Mouse (Mus musculus) adrenal gland, adult 2 months (tissue): ENCODE data around the gene Col1a1. TPM values are rescaled to one million over a fixed set of nuclear protein-coding genes. Genes with fewer than 3 reads are reported as not detected.
"Not testable (repeated sequence)": the region's sequence is repeated elsewhere in the genome, so short reads cannot be mapped to it uniquely, and the experiment has no call there.

Experiments
- DNase-seq: peaks from one replicate; pipeline ENCODE4 v3.0.0; 2021
- polyA plus RNA-seq: library from polyadenylated mRNA; depleted of rRNA; stranded (reverse); fragments of >200 nt; gene quantifications from 2 replicates; pipeline ENCODE4 v1.2.3, GENCODE M21; 2012
- total RNA-seq, 2 experiments: library from RNA; stranded (reverse); gene quantifications; 2 replicates each; pipeline ENCODE4 v1.2.3; 2021

Gene Col1a1
- total and polyA plus RNA-seq, 3 experiments: 34.5 to 82.8 (median 40.1) TPM

DNA sequence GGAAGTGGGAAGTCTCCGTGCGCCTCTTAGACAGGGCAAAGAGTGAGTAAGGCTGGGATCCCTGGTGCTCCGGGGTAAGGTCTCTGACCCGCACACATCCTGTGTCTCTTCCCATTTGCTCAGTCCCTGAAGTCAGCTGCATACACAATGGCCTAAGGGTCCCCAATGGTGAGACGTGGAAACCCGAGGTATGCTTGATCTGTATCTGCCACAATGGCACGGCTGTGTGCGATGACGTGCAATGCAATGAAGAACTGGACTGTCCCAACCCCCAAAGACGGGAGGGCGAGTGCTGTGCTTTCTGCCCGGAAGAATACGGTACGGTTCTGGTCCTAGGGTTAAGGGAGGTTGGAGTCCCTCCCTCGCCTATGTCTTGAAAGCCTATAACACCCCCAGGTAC, 1.8 kb downstream of the Col1a1 start:
- DNase-seq: no peak

DNA sequence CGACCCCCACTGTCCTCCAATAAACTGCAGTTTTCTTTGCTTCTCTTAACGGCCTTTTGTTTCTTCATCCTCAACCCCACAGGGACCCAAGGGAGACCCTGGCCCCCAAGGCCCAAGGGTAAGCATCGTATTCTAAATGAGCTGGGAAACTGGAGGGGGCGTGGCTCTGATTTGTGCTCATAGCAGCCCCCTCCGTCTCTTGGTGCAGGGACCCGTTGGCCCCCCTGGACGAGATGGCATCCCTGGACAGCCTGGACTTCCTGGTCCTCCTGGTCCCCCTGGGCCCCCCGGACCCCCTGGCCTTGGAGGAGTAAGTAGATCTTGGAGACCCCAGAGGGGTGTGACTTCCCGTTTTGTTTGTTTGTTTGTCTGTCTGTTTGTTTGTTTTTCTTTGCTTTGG, 2.3 kb downstream of the Col1a1 start:
- DNase-seq: no peak

DNA sequence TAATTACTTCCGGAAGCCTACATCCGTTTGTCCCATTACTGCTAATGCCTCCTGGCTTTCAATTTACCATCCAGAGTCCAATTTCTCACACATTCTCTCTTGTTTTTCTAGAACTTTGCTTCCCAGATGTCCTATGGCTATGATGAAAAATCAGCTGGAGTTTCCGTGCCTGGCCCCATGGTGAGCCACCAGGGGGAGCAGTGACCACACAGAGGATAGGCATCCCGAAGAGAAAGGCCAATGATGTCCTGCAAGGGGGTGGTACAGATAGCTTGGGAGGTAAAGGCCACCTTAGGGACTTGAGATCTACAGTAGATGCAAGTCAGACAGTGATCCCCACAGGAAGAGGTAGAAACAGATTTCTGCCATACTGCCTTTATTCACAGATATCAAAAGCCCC, 3.3 kb downstream of the Col1a1 start:
- DNase-seq: peak; percentile 71

DNA sequence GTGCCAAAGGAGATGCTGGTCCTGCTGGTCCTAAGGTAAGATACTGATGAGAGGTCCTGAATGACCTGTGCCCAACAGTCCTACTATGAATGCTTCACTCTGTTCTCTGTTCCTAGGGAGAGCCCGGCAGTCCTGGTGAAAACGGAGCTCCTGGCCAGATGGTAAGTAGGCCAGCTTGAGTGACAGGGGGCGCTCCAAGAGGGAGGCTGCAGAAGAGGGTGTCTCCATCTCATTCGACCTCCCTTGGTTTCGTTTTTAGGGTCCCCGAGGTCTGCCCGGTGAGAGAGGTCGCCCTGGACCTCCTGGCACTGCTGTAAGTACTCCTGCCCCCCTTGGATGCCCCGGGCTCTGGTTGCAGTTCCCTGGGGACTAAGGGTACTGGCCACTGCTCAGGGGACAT, 5.1 kb downstream of the Col1a1 start:
- no peak for DNase-seq

DNA sequence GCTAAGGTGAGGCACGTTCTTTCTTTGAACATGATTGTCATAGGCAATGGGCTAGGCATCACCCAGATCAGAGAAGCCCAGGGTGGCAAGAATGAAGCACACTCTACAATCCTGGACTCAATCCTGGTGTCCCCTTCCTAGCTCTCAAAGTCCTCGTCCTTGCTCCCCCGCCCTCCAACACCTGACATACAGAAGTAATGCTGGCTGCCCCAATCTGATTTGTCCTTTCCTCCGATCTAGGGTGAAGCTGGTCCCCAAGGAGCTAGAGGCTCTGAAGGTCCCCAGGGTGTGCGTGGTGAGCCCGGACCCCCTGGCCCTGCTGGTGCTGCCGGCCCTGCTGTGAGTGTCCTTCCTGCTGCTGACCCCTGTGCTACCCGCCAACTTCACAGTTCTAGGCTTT, 5.8 kb downstream of the Col1a1 start:
- no peak for DNase-seq

DNA sequence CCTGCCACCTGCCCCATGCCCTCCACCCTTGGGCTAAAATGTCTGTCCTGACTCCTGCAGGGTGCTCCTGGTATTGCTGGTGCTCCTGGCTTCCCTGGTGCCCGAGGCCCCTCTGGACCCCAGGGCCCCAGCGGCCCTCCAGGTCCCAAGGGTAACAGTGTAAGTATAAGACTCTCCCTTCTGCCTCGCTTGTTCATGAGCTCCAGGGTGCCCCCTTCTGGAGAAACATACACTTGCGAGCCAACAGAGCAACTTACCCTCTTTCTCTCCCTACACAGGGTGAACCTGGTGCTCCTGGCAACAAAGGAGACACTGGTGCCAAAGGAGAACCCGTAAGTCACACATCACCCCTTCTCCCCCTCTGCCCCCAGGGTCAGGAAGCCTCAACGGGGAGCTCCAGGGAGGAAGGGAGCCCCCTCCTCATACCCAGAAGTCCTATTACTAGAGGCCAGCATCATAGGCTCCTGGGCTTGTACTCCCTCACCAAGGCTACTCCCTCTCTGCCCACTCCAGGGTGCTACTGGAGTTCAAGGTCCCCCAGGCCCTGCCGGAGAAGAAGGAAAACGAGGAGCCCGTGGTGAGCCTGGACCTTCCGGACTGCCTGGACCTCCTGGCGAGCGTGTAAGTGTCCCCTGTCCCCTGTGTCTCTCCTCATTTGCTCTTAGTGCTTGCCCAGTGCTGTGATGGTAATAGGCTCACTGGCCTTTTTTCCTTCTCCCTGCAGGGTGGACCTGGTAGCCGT, 6.4 kb downstream of the Col1a1 start:
- peak; percentile 31 for DNase-seq

DNA sequence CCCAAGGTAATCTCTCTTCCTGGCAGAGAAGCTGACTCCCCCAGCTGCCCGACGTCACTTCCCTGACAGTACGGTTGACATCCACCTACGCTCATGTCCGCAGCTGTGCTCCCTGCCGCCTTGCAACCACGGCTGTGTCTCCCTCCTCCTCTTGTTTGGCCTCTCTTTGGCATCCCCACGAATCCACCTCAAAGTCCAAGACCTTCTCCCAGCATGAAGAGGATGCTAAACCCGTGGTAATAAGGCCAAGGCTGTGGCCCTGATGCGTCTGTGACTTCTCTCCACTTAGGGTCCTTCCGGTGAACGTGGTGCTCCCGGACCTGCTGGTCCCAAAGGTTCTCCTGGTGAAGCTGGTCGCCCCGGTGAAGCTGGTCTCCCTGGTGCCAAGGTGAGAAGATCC, 7.0 kb downstream of the Col1a1 start:
- DNase-seq: no peak

DNA sequence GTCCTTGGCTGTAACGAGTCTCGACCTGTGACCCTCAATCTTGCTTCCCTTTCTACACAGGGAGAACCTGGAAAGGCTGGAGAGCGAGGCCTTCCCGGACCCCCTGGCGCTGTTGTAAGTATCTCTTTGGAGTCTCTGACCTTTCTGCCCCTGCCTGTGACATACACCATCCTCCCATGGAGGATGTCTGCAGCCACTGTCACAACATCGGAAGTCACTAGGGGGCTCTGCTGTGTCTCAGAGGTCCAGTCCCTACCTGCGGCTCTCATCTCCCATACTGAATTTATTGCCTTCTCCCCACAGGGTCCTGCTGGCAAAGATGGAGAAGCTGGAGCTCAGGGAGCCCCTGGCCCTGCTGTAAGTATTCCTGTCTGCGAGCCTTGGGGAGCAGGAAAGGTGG, 8.3 kb downstream of the Col1a1 start:
- no peak for DNase-seq

DNA sequence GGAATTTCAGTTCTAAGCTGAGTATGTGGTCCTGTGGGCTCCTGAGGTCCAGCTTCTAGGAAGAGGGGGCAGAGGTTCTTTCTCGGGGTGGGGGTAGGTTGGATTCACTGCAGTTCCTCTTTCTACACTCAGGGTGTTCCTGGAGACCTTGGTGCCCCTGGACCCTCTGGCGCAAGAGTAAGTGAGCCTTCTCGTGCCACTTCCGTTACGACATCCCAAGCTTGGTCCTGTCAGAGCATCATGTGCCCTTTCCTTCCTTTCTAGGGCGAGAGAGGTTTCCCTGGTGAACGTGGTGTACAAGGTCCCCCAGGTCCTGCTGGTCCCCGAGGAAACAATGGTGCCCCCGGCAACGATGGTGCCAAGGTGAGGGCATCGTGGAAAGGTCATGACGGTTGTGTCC, 9.2 kb downstream of the Col1a1 start:
- DNase-seq: no peak

DNA sequence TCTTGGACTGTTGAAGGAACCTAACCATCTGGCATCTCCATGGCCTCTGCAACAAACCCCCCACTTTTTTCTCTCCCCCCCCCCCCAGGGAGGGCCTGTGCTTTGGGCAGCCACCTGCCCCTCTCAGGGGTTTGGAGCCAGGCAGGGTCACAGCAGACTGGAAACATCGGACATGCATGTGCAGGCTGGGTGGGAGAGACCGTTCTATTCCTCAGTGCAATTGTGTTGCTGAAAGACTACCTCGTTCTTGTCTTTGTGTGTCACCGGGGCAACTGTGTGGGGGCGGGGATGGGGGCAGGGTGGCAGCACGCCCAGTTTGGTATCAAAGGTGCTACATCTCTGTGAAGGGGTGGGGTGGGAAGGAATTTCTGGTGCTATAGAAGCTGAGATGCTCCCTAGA, 16.1 kb downstream of the Col1a1 start:
- DNase-seq: no peak

DNA sequence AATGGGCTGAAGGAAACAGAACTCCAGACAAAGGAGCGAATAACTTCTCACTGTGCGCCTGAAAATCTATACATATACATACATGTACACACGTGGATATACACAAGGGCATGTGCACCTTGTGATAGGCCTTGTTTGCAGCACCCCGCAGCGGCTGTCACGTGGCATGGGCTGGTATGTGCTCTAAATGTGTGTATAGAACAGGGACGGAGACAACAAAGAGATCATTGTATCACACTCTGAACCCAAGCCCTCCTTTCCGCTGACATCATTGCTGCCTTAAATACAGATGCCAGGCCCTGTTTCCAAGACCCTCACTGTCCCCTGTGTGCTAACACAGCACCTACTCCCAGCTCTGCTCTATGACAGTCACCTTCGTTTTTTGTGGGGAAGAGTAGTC, 19.1 kb downstream of the Col1a1 start:
- no peak for DNase-seq

DNA sequence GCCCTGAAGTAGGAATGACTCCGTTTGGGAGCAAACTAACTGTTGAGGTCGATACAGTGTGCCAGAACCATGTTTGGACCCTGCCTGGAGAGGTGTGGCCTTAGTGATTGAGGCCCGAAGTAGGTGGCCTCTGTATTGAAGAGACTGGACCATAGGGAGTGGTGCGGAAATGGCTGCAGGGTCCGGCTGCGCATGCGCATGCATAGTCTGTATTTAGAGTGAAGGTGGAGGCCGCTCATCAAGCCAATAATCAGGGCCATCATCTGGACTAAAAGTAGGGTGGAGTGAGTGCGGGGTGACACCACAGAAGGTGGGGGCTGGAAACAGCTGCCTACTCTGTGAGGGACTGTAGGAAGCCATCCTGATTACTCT, 21.7 kb downstream of the Col1a1 start:
- DNase-seq: no peak

DNA sequence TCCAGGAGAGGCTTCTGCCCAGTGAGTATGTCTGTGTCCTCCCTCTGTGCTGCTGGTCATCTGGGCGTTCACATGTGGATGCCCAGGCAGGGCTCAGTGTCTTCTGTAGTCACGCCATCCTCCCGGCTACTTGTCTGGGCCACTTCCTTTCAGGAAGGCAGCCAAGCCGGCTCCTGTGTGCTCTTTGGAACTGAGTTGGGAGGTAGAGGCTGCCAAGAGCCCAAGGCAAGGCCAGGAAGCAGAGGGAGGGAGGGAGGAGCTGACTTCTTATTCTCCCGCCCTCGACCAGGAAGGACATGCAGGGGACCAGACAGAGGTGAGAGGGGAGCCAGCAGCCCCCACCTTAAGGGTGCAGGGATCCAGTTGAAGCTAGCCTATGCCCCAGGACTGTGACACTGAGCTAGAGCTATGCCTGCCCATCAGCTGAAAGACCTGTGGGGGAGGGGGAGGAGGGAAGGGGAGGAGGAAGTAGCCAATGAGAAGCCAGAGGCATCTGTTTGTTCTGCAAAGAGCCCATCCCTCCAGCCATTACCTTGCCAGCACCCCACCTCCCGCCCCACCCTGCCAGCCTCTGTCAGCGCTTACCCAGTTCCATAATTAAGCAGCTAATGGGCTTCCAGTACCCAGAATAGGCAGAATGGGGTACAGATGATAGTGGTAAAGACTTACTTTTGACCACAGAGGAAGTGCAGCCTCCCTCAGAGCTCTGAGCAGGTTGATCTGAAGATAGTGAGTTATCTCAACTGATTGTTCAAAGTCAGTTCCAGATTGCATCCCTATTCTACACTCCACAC, 22.2 kb downstream of the Col1a1 start:
- peak; percentile 83 for DNase-seq

DNA sequence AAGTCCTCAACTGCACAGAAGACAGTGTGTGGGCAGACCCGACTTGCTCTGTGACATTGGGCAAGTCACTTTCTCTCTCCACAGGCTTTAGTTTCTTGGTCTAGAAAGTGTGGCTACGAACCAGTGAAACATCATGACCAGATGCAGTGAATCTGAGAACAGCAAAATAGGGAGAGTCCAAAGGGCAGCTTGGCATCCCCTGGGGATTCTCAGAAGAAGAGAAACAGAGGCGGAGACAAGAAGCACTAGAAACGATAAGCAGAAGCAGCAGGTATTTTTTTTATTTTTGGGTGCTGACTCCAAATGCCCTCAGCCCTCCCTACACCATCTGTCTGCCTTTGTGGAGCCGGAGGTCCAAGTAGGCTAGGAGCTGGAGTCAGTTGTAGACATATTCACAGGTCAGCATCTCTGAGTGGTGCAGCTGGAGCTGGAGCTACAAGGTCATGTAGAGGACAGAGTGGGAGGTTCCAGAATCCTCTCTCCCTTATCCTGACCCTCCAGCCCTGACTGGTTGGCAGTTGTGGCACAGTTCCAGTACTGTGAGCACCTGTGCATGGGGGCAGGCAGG, 26.6 kb downstream of the Col1a1 start:
- DNase-seq: no peak

DNA sequence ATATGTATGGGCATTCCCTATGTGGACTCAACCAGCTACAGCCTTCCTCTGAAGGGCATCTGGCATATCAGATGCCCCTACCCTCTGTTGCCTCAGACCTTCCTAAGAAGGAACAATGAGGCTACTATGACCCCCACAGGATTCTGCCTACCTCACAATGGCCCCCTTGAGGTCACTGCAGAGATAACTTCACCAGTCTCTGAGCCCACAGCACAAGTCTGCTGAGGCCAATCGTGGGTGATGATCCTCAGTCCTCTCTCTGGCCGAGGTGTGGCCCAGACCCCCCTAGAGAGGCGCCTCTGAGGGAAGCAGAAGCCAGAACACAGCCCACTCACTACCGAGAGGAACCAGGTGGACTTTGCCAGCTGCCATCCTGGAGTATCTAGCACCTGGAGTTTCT, 31.4 kb downstream of the Col1a1 start, which contains the start of gene Hils1:
Gene Hils1 (plus strand): TSS at position 175 of the 400 bp plus-strand sequence.
- no peak for DNase-seq

DNA sequence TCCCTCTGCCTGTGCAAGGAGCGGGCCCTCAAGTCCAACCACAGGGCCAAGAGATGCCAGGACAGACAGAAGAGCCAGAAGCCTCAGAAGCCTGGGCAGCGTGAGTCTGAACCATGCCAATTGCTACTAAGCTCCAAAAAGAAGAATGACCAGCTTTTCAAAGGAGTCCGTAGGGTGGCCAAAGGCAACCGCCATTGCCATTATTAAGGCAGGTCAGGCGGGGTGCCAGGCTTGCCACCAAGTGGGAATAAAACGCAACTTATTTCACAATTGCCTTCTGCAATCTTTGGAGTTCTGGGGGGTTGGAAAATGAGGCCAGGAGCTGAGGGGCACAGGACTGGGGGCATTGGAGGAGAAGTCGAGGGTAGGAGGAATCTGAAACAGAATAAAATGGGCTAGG, 32.2 kb downstream of the Col1a1 start:
- DNase-seq: peak; percentile 33

DNA sequence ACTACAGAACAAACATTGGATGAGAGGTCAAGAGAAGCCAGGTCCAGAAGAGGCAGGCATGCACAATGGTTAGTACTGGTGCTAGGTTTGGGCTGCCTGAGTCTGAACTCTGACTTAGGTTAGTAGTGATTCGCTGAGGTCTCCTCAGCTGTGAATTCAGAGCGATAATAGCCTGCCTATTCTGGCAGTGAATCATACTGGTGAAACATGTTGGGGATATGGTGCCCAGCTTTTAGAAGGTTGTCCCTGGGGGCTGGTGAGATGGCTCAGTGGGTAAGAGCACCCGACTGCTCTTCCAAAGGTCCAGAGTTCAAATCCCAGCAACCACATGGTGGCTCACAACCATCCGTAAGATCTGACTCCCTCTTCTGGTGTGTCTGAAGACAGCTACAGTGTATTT, 33.7 kb downstream of the Col1a1 start:
- DNase-seq: not testable (repeated sequence)

DNA sequence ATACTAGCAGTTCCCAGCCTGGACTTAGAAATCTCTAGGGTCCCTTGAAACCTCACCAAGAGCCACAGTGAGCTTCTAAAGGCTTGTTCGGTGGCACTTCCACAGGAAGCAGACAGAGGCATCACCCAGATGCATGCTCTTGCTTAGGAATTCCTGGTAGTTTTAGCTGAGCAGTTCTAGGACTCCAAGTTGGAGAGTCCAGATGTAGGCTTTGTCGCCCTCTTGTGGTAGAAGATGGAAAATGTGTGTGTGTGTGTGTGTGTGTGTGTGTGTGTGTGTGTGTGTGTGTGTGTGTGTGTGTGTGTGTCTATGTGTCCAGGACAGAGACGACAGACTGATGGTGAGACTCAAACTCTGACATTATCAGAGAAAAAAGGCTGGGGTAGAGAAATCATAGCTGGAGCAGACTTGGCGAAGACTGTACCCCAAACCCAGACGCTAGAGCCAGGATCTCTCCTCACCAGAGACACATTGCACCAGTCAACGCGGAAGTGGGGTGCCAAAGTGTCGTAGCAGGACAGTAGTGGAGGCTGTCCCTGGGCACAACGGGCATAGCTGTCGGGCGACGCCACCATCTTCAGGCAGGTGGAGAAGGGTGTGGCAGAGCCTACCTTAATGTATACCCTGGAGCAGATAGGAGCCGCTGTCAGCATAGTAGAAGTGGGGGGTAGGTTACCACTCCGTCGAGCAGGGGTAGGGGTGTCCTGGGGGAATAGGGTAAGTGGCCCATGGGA, 34.4 kb downstream of the Col1a1 start:
- peak; percentile 59 for DNase-seq

DNA sequence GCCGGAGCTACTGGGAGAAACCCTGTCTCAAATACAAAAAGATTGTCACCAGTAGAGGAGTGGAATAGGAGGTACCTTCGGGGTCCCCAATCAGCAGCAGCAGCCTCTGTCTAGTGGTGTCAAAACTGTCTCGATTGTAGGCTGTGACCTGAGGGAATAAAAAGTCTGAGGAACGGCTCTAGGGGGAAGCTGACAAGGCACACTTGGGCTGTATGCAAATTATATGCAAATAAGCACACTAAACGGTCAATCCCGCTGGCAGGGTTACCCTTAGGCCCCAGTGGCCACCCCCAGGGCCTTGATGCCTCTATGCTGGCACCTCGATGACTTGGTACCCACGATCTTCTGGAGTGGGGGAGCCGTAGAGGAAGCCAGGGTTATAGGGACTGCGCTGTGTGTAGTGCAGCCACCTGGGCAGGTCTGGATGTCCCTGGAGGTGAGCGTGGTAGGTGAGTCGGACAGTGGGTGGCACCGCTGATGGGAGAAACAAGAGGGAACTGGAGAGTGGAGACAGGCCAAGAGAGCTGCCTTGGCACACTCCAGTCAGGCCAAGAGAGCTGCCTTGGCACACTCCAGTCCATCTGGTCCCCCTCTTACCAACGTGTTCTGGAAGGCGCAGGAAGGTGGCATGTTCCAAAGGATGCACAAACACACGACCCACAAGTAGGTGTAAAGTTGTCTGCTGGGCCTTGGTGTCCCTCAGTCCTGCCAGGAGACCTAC, 36.0 kb downstream of the Col1a1 start:
- no peak for DNase-seq

DNA sequence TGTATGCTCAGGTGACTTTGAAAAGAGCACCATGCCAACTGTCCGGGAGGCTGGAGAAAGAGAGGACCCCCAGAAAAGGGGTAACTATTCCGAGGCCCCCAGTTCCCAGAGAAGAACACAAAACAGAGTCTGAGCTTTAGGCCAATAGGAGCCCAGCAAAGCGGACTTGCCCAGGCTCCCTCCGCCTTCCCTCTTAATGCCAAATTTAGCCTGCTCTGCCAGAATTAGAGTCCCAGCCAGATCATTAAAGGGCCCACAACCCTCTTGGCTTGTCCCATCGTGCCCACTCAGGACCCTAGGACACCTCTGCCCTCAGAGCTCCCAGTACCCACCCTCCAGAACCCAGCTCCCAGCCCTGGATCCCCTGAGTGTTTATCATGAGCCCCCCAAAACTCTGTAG, 36.9 kb downstream of the Col1a1 start:
- DNase-seq: no peak

DNA sequence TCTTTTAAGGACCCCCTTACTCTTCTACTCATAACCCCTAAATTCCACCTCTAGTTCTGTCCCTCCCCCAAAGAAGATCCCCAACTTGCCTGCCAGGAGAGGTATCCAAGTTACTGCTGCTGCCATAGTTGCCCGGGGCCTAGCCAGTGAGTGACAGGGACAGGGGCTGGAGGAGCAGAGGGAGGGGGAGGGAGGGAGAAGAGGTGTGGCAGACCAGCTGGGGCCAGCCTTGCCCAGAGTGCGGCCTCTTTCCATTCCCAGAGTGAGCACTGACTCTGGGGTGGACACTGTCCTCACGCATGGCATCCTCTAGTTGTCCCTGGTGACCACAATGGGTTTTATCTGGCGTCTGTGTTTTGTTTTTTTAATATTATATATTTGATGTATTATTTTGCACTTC, 37.3 kb downstream of the Col1a1 start:
- DNase-seq: no peak

DNA sequence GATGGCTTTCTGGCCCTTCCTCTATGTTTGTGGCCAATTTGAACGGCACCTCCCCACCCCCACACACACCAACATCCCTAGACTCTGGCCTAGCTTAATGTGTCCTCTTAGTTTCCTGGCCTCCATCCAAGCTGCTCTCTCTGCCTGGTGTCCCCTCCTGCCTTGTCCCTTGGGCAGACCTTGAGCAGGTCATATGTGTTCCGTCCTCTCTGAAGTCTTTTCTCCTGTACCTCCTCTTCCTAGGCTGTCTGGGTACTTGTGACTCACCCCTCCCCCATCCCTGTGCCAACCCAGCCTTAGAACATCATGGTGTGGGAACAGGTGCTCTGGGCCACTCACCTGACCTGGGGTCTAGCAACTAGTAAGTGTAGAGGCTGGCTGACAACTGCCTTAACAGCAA, 38.9 kb downstream of the Col1a1 start:
- no peak for DNase-seq
